Mouse (Mus musculus) left cerebral cortex, postnatal 10 days (tissue): Measurements from ENCODE around the gene Foxd1. TPM values are rescaled to one million over a fixed set of nuclear protein-coding genes. Genes with fewer than 3 reads are reported as not detected.

Source experiments
- DNase-seq, 2 experiments: peaks; one replicate each; pipeline ENCODE4 v3.0.0; 2021 to 2022; ENCODE audit warnings: low spot score in 2 of 2, mixed read lengths in 1 of 2; ENCODE audit errors: extremely low spot score in 1 of 2
- intact Hi-C: fragments of 180-260 bp; cut with DNase I; formaldehyde crosslinking; loops from one replicate; pipeline ENCODE4 v1.15.1; 2025
- total RNA-seq, 2 experiments: library from RNA; stranded (reverse); gene quantifications; 2 replicates each; pipeline ENCODE4 v1.2.3; 2021

Gene Foxd1
- total RNA-seq, 2 experiments from 2014 or later: 1.1 to 1.6 TPM

- DNase-seq: no peak
- intact Hi-C loops: loop anchor here (5.0 kb wide), 2 partner anchors 220 to 235 kb away; no protein-coding TSS in a partner anchor
Measured at GRCm38 (mm10) chr13:98352381-98352975, 1.6 kb upstream of the Foxd1 start.

GRCm38 (mm10) chr13:98353709-98354089 lies 343 bp upstream of the Foxd1 start:
- intact Hi-C loops: loop anchor here (5.0 kb wide), 2 partner anchors 219 to 234 kb away; no protein-coding TSS in a partner anchor

GRCm38 (mm10) chr13:98354871-98355558 lies 973 bp downstream of the Foxd1 start:
- DNase-seq: peak in 1 of 2 experiments; percentile 37
- intact Hi-C loops: loop anchor here (5.0 kb wide), 2 partner anchors 217 to 232 kb away; no protein-coding TSS in a partner anchor

More at GRCm38 (mm10) chr13:98353709-98354089, 343 bp upstream of the Foxd1 start:
- no peak for DNase-seq

- peak in 1 of 2 experiments; percentile 37 for DNase-seq
- intact Hi-C loops: loop anchor here (2.0 kb wide), 1 partner anchor 149 kb away; no protein-coding TSS in a partner anchor
Measured at GRCm38 (mm10) chr13:98355559-98356111, 1.6 kb downstream of the Foxd1 start.

- DNase-seq: no peak
- intact Hi-C loops: loop anchor here (2.0 kb wide), 1 partner anchor 148 kb away; no protein-coding TSS in a partner anchor
Measured at GRCm38 (mm10) chr13:98356176-98356972, 2.3 kb downstream of the Foxd1 start.

GRCm38 (mm10) chr13:98356973-98357425 lies 3.0 kb downstream of the Foxd1 start:
- DNase-seq: no peak
- intact Hi-C loops: loop anchor here (2.0 kb wide), 1 partner anchor 148 kb away; no protein-coding TSS in a partner anchor

- intact Hi-C loops: loop anchor here (2.0 kb wide), 1 partner anchor 147 kb away; no protein-coding TSS in a partner anchor
- no peak for DNase-seq
Measured at GRCm38 (mm10) chr13:98357433-98358423, 3.7 kb downstream of the Foxd1 start.

- intact Hi-C loops: no loop called here
- no peak for DNase-seq
Measured at GRCm38 (mm10) chr13:98358424-98359181, 4.6 kb downstream of the Foxd1 start.

GRCm38 (mm10) chr13:98359337-98359736 lies 5.3 kb downstream of the Foxd1 start:
- intact Hi-C loops: no loop called here

GRCm38 (mm10) chr13:98360391-98360790 lies 6.3 kb downstream of the Foxd1 start:
- intact Hi-C loops: no loop called here
- no peak for DNase-seq

More at GRCm38 (mm10) chr13:98359337-98359736, 5.3 kb downstream of the Foxd1 start:
- DNase-seq: no peak

- no peak for DNase-seq
- intact Hi-C loops: no loop called here
Measured at GRCm38 (mm10) chr13:98361161-98361560, 7.1 kb downstream of the Foxd1 start.

- no peak for DNase-seq
- intact Hi-C loops: no loop called here
Measured at GRCm38 (mm10) chr13:98363046-98363445, 9.0 kb downstream of the Foxd1 start.

GRCm38 (mm10) chr13:98365081-98365480 lies 11.0 kb downstream of the Foxd1 start:
- no peak for DNase-seq

GRCm38 (mm10) chr13:98365766-98366421 lies 11.9 kb downstream of the Foxd1 start:
- peak in 1 of 2 experiments; percentile 57 for DNase-seq
- intact Hi-C loops: no loop called here

More at GRCm38 (mm10) chr13:98365081-98365480, 11.0 kb downstream of the Foxd1 start:
- intact Hi-C loops: no loop called here

GRCm38 (mm10) chr13:98366469-98367275 lies 12.6 kb downstream of the Foxd1 start:
- intact Hi-C loops: no loop called here
- no peak for DNase-seq

- no peak for DNase-seq
- intact Hi-C loops: no loop called here
Measured at GRCm38 (mm10) chr13:98367601-98368000, 13.6 kb downstream of the Foxd1 start.
